Mouse (Mus musculus) liver, postnatal 0 days (tissue): Measurements from ENCODE around the gene Wwox. TPM values are rescaled to one million over a fixed set of nuclear protein-coding genes. Genes with fewer than 3 reads are reported as not detected.

Source experiments
- ATAC-seq: fragments of 200-750 bp; cut with Nextera tagmentation; 2 replicates; pipeline ENCODE4 v1.8.0; 2017; ENCODE audit warnings: mild to moderate bottlenecking, moderate library complexity
- DNase-seq: peaks from one replicate; pipeline ENCODE4 v3.0.0-alpha.2; 2016
- H3K27ac ChIP-seq: fragments of 300-500 bp; sonication (generic); 2 replicates; pipeline ENCODE4 v1.5.1; 2014; ENCODE audit warnings: antibody characterized with exemption, moderate library complexity, mild to moderate bottlenecking, low read depth
- H3K27me3 ChIP-seq: fragments of 300-500 bp; sonication (generic); 2 replicates; pipeline ENCODE4 v1.6.1; 2014; ENCODE audit warnings: low read length, control low read depth, mixed read lengths; ENCODE audit not compliant: insufficient read depth
- H3K36me3 ChIP-seq: fragments of 300-500 bp; sonication (generic); replicated peaks from 2 replicates; pipeline ENCODE4 v1.6.1; 2014; ENCODE audit warnings: mild to moderate bottlenecking, control low read depth, low read length, moderate library complexity, mixed read lengths; ENCODE audit not compliant: insufficient read depth
- H3K4me1 ChIP-seq: fragments of 300-500 bp; sonication (generic); 2 replicates; pipeline ENCODE4 v1.6.1; 2014; ENCODE audit warnings: antibody characterized with exemption, mild to moderate bottlenecking, control low read depth; ENCODE audit not compliant: insufficient read depth
- H3K4me2 ChIP-seq: fragments of 300-500 bp; sonication (generic); 2 replicates; pipeline ENCODE4 v1.6.1; 2014; ENCODE audit warnings: low read depth, mild to moderate bottlenecking, low read length, moderate library complexity, mixed read lengths
- H3K4me3 ChIP-seq: fragments of 300-500 bp; sonication (generic); 2 replicates; pipeline ENCODE4 v1.5.1; 2014; ENCODE audit warnings: low read depth, low read length
- H3K9ac ChIP-seq: fragments of 300-500 bp; sonication (generic); replicated peaks from 2 replicates; pipeline ENCODE4 v1.6.1; 2014; ENCODE audit warnings: mild to moderate bottlenecking, moderate library complexity
- H3K9me3 ChIP-seq: fragments of 300-500 bp; sonication (generic); 2 replicates; pipeline ENCODE4 v1.6.1; 2016; ENCODE audit warnings: mild to moderate bottlenecking, control low read depth, low read length, mixed read lengths
- CTCF ChIP-seq: sonication (generic); IDR thresholded peaks from 2 replicates; pipeline ENCODE4 v1.5.1; 2016; ENCODE audit warnings: antibody characterized with exemption, low read depth
- EP300 ChIP-seq: IDR thresholded peaks from 2 replicates; pipeline ENCODE4 v1.6.1; 2016; ENCODE audit warnings: antibody characterized with exemption, low read depth, mild to moderate bottlenecking
- WGBS: fragments of 180-500 bp; shearing (Covaris S2); extraction: QIAGEN DNeasy Blood & Tissue Kit; methylation state at CpG from one replicate; pipeline ENCODE4 v1.1.7; 2014; ENCODE audit not compliant: insufficient replicate concordance; 5-methylcytosine and 5-hydroxymethylcytosine counted together
- polyA plus RNA-seq: library from polyadenylated mRNA; unstranded; fragments of >200 nt; fragmentation: Nextera tagmentation; extraction: Ambion mirVana; gene quantifications from 2 replicates; pipeline ENCODE4 v1.2.1, GENCODE M21; 2015

Wwox gene
- polyA plus RNA-seq, 1 experiment from 2014 or later = 3.9 TPM

DNA sequence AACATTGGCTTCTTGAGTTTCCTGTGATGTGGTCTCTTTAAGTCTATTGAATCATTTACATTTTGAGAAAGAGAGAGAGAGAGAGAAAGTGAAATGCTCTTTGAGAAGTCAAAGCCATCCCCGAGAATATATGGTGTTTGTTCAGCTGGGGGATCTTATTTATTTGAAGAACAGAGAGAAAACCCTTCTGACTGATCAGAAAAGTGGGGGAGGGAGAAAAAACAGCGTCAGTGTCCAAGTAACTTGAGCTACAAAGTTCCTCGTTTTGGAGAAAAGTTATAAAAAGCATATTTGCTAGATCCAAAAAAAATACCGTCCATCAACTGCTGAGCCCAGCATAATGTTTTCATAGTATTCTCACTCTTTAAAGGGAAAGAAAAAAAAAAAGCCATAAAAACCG, 283.2 kb downstream of the Wwox start:
- Histone ChIP-seq H3K27ac (no peak overlapping the region), H3K36me3 (no peaks in the 10 kb centered on the region), H3K4me2 (no peak overlapping the region), H3K4me3 (no peak overlapping the region), H3K9me3 (no peaks in the 10 kb centered on the region), H3K27me3 (no peaks in the 10 kb centered on the region), H3K9ac (no peak overlapping the region), H3K4me1 (no peaks in the 10 kb centered on the region)
- TF ChIP-seq CTCF = no peak
- TF ChIP-seq EP300 = no peak
- ATAC-seq = no peak
- DNase-seq = no peak
- WGBS = 57% methylated on average over 5 of the region's 5 CpGs

DNA sequence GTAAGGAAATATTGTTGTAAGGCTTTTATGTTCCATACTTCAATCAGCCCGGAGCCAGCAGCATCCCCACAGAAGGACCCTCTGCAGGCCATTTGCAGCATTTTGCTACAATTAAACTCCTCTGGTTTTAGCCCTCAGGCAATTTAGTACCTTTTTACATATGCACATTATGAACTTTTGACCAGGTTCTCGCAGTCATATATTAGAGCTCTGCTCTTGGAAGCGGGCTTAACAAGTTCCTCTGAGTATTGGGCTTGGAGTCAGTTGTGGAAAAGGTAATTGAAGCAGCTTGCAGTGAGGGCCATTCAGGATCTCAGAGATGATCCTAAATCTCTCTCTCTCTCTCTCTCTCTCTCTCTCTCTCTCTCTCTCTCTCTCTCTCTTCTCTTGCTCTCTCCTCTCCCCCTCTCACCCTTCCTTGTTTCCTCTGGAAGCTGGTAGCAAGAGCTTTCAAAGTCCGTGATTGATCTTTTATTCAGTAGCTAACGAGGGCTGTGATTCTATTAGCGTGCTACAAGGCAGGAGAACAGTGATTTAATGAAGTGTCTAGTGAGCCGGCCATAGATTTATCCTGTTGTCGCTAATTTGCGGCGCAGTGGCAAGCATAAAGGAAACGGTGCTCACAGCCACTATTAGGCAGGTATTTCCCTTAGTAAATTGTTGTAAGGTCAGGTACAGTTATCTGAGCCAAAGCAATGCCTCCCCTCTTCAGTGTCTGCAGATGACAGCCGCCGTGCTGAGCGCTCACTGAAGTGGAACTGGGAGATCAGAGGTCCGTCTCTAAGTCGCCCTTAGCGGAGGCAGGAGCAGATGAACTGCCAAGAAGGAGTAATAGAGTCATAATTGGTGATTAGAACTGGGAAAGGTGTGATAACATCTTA, 292.0 kb downstream of the Wwox start:
- TF ChIP-seq EP300 (no peak), CTCF (no peak)
- H3K36me3 ChIP-seq = no peaks in the 10 kb centered on the region
- H3K4me3 ChIP-seq = no peak overlapping the region
- DNase-seq (no peak), ATAC-seq (no peak)
- no peaks in the 10 kb centered on the region for H3K9me3 ChIP-seq
- no peak overlapping the region for H3K27ac ChIP-seq
- H3K27me3 ChIP-seq = no peaks in the 10 kb centered on the region
- 78% methylated on average over 17 of the region's 17 CpGs for WGBS
- no peaks in the 10 kb centered on the region for H3K4me1 ChIP-seq
- H3K9ac ChIP-seq = no peak overlapping the region
- no peak overlapping the region for H3K4me2 ChIP-seq

DNA sequence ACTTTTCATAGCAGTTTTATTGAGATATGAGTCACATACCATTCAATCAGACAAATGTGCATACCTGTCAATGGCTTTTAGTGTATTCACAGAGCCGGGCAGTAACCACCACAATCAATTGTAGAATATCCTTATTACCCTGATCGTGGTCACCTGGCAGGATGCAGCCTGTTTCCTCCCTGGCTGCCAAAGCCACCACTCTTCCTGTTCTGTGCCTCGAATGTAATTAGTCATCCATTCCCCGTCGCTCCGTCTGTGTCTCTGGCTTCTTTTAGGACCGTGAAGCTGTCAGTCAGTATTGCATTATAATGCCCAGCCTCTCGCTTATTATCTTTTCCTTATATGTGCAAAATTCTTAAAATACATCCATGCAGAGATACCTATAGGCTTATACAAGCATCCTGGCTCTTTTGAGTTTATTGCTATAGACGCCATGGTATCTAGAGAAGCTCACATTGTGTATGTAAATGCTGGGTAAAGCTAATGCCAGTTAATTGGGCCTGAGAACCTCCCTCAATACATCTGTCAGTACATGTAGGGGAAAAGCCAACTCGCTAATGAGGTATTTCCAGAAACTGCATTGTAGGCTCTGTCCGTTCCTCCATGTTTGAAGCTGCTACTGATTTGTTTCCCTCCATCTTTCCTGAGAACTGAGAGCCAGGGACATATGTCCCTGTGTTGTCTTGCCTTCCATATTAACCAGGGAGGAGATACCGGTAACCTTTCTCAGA, 303.9 kb downstream of the Wwox start:
- Histone ChIP-seq H3K9me3 (peaks cover 8% of the 10 kb centered on the region), H3K36me3 (no peaks in the 10 kb centered on the region), H3K4me3 (no peak overlapping the region), H3K9ac (no peak overlapping the region), H3K4me2 (no peak overlapping the region), H3K27ac (no peak overlapping the region), H3K4me1 (no peaks in the 10 kb centered on the region), H3K27me3 (no peaks in the 10 kb centered on the region)
- no peak for ATAC-seq
- no peak for DNase-seq
- TF ChIP-seq CTCF (no peak), EP300 (no peak)
- WGBS = 38% methylated on average over 12 of the region's 12 CpGs

DNA sequence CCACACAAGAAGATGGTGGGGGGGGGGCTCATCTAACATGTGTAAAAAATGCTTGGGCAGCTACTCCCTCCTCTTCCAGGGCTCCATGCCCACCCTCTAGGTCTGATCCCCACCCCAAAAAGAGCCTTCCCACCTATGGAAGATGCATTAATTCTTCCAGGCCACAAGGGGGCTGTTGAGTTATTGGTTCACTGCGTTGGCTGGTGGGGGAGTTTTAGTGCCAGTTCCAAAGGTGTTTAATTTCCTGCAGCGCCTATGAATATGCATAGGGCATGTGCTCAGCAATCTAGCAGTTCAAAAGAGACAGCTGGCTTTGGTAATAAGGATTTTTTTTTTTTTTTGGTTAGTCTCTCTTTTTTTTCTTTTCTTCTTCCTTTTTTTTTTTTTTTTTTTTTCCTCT, 306.9 kb downstream of the Wwox start:
- no peak overlapping the region for H3K4me3 ChIP-seq
- 55% methylated on average over 2 of the region's 2 CpGs for WGBS
- H3K27me3 ChIP-seq = no peaks in the 10 kb centered on the region
- H3K9me3 ChIP-seq = no peaks in the 10 kb centered on the region
- no peak overlapping the region for H3K4me2 ChIP-seq
- H3K36me3 ChIP-seq = no peaks in the 10 kb centered on the region
- H3K9ac ChIP-seq = no peak overlapping the region
- H3K4me1 ChIP-seq = no peaks in the 10 kb centered on the region
- no peak overlapping the region for H3K27ac ChIP-seq
- ATAC-seq (no peak), DNase-seq (no peak)
- TF ChIP-seq EP300 (no peak), CTCF (peak; percentile 32)

DNA sequence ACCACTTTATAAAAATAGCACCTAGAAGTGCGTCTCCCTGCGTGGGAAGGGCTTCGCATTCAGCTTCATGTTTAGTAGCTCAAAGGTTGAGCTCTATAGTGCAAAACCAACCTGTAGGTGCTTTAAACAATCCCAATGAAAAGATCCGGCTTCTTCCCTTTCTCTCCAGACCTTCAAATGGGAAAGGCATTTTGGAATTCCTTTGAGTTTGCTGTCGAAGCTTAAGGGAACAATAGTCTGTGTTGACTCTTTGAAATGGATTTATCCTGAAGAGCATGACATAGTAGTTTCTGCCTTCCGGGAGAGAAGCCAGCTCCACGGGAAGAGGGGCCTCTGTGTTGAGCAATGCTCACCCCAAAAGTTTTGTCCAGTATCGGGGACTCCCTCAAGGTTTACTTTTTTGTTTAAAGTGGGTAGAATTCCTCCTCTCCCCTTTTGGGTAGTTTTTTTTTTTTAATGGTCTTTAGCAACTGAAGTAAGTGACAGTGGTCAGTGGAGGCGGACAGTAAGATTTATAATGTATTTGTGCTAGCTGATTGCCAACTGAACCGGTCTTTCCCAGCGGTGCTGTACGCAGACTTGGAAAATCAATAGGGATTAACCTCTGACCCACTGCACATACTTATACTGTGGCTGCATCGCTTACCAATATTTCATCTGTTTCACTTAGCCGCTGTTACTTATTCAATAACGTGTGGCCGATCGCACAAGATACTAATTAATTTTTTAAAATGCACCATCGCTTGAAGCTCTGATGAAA, 312.1 kb downstream of the Wwox start:
- DNase-seq (no peak), ATAC-seq (peak; percentile 88)
- TF ChIP-seq EP300 = no peak
- no peak for TF ChIP-seq CTCF
- no peaks in the 10 kb centered on the region for H3K4me1 ChIP-seq
- 53% methylated on average over 18 of the region's 18 CpGs for WGBS
- H3K36me3 ChIP-seq = no peaks in the 10 kb centered on the region
- no peaks in the 10 kb centered on the region for H3K27me3 ChIP-seq
- no peak overlapping the region for H3K4me3 ChIP-seq
- H3K9ac ChIP-seq = no peak overlapping the region
- peak overlapping the region; percentile 55; the same call in 1 of the 2 replicates for H3K27ac ChIP-seq
- H3K9me3 ChIP-seq = no peaks in the 10 kb centered on the region
- peak overlapping the region; percentile 57 for H3K4me2 ChIP-seq

DNA sequence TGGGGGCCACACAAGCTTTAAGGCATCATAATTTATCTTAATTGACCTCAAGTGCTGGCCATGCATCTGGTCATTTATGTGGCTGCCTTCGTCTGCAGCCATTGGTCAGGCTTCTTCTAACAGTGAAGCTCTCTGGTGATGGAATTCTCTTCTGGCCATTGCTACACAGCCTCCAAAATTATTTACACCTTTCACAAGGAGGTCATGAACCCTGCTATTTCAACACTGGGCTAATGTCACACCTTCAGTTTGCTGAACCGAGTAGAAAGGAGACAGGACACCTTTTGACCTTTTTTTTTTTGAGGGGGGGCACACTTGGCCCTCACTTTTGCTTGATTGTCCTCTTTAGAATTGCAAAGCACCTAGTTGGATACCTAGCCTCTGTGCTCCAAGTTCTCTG, 320.2 kb downstream of the Wwox start:
- Histone ChIP-seq H3K27ac (no peak overlapping the region), H3K4me3 (no peak overlapping the region), H3K4me2 (no peak overlapping the region), H3K36me3 (no peaks in the 10 kb centered on the region), H3K9me3 (no peaks in the 10 kb centered on the region), H3K27me3 (no peaks in the 10 kb centered on the region), H3K9ac (no peak overlapping the region), H3K4me1 (no peaks in the 10 kb centered on the region)
- WGBS = 45% methylated on average over 2 of the region's 2 CpGs
- ATAC-seq (no peak), DNase-seq (no peak)
- TF ChIP-seq CTCF (no peak), EP300 (no peak)
